19 mouse cellular contexts compared by ENCODE assay signal in genomic region chr4:117990571-117990970, GRCm38 (mm10).
DNase-seq lines count a peak whose midpoint lies in the region; ATAC-seq and TF ChIP-seq lines count a peak whose summit lies in the region.
"Had no signal": no experiment of that assay in that cellular context is flagged by ENCODE, and none has a peak within 500 bp of the region (broad histone marks: within the 10 kb centered on the region; RNA-seq: fewer than 3 reads in every experiment).

No protein-coding gene starts in this region.

- TF ChIP-seq CTCF in gastrocnemius, adult 2 months (IDR thresholded peaks at IDR 0.05), result no peak

- no peak overlapping the region for H3K9ac ChIP-seq in kidney, embryonic 15.5 days
- H3K9ac ChIP-seq: embryonic facial prominence, embryonic 15.5 days; heart, embryonic 13.5 days had no signal

- no peaks in the 10 kb centered on the region for H3K36me3 ChIP-seq in kidney, embryonic 15.5 days
- H3K36me3 ChIP-seq: embryonic facial prominence, embryonic 15.5 days; forebrain, embryonic 10.5 days; heart, embryonic 13.5 days had no signal

- DNase-seq in gastrocnemius, adult 2 months, result peak; percentile 6
- DNase-seq in gastrocnemius, adult 8-10 months (ENCODE audit: low spot score in 2 of 2), result no peak
- DNase-seq in kidney, postnatal 10 days, result no peak
- DNase-seq in testis, postnatal 10 days (ENCODE audit: low spot score), result peak; percentile 11
- DNase-seq in testis, postnatal 14 days (ENCODE audit: low spot score), result no peak
- no peak for DNase-seq in frontal cortex, postnatal 25 days (ENCODE audit: low spot score in 2 of 2)
- DNase-seq: adrenal gland, postnatal 10 days; B cell, adult 2 months; embryo, embryonic 11 days; gastrocnemius, postnatal 14 days; heart, postnatal 36 days had no signal

- no peak overlapping the region for H3K4me2 ChIP-seq in kidney, embryonic 15.5 days
- H3K4me2 ChIP-seq: embryonic facial prominence, embryonic 15.5 days; heart, embryonic 13.5 days had no signal

- WGBS in kidney, embryonic 15.5 days, result 72% methylated on average over 3 of the region's 3 CpGs

- H3K27ac ChIP-seq in gastrocnemius, adult 2 months, result peak overlapping the region; percentile 76
- H3K27ac ChIP-seq in kidney, embryonic 15.5 days, result peak overlapping the region; percentile 29; the same call in 1 of the 2 replicates
- H3K27ac ChIP-seq: embryonic facial prominence, embryonic 15.5 days; forebrain, embryonic 10.5 days; heart, embryonic 13.5 days had no signal

- H3K4me1 ChIP-seq in kidney, embryonic 15.5 days, result peaks cover 37% of the 10 kb centered on the region

- intact Hi-C loops in gastrocnemius, adult 2 months (cut with DNase I), result loop anchor here (5.0 kb wide), 1 partner anchor 63 kb away; the partner anchor contains the start of gene Artn

- no peak overlapping the region for H3K4me3 ChIP-seq in gastrocnemius, adult 2 months
- no peak overlapping the region for H3K4me3 ChIP-seq in kidney, embryonic 15.5 days (replicated peaks)
- H3K4me3 ChIP-seq: embryonic facial prominence, embryonic 15.5 days; erythroblast, embryonic 14.5 days; forebrain, embryonic 10.5 days; heart, embryonic 13.5 days had no signal

- no peaks in the 10 kb centered on the region for H3K9me3 ChIP-seq in kidney, embryonic 15.5 days (replicated peaks)
- H3K9me3 ChIP-seq: embryonic facial prominence, embryonic 15.5 days; forebrain, embryonic 10.5 days; G1E; heart, embryonic 13.5 days had no signal

- no peak for ATAC-seq in kidney, embryonic 15.5 days (replicated peaks; ENCODE audit: low FRiP score)
- ATAC-seq: CD4-positive, CD25-positive, alpha-beta regulatory T cell, adult 4 months; forebrain, embryonic 14.5 days had no signal

- no peaks in the 10 kb centered on the region for H3K27me3 ChIP-seq in kidney, embryonic 15.5 days
- H3K27me3 ChIP-seq: embryonic facial prominence, embryonic 15.5 days; heart, embryonic 13.5 days had no signal

Comparison
In these comparisons a context has a peak if more than half of its experiments do, and no peak if none do; other contexts are left out.
1. DNase-seq: peak in gastrocnemius, adult 2 months (single experiment) and testis, postnatal 10 days (single experiment); none in gastrocnemius, adult 8-10 months (0 of 2), kidney, postnatal 10 days (single experiment), testis, postnatal 14 days (single experiment) and frontal cortex, postnatal 25 days (0 of 2).